Mouse (Mus musculus) embryonic facial prominence, embryonic 14.5 days (tissue): Measurements from ENCODE around the gene Cdc6. TPM values are rescaled to one million over a fixed set of nuclear protein-coding genes. Genes with fewer than 3 reads are reported as not detected.
A peak's percentile ranks its signal among the peaks of the same experiment; 100 is the strongest.
"Not testable (repeated sequence)": the region's sequence is repeated elsewhere in the genome, so short reads cannot be mapped to it uniquely, and the experiment has no call there.

ENCODE experiments used
- ATAC-seq: fragments of 200-750 bp; cut with Nextera tagmentation; 2 replicates; pipeline ENCODE4 v1.8.0; 2017; ENCODE audit warnings: low read depth, moderate number of reproducible peaks, moderate TSS enrichment
- DNase-seq: peaks from one replicate; pipeline ENCODE4 v3.0.0-alpha.2; 2015; ENCODE audit warnings: low spot score
- H3K27ac ChIP-seq: fragments of 300-500 bp; sonication (generic); replicated peaks from 2 replicates; pipeline ENCODE4 v1.5.1; 2014; ENCODE audit warnings: low read depth, mild to moderate bottlenecking, low read length, moderate library complexity
- H3K27me3 ChIP-seq: fragments of 300-500 bp; sonication (generic); replicated peaks from 2 replicates; pipeline ENCODE4 v1.6.1; 2014; ENCODE audit warnings: low read length; ENCODE audit not compliant: control insufficient read depth, insufficient read depth
- H3K36me3 ChIP-seq: fragments of 300-500 bp; sonication (generic); 2 replicates; pipeline ENCODE4 v1.6.1; 2014; ENCODE audit warnings: low read length, mixed read lengths; ENCODE audit not compliant: control insufficient read depth, insufficient read depth
- H3K4me1 ChIP-seq: fragments of 300-500 bp; sonication (generic); 2 replicates; pipeline ENCODE4 v1.6.1; 2014; ENCODE audit warnings: antibody characterized with exemption, low read length; ENCODE audit not compliant: control insufficient read depth, insufficient read depth
- H3K4me2 ChIP-seq: fragments of 300-500 bp; sonication (generic); 2 replicates; pipeline ENCODE4 v1.6.1; 2014; ENCODE audit warnings: low read depth, mild to moderate bottlenecking, low read length, moderate library complexity, mixed read lengths
- H3K4me3 ChIP-seq: fragments of 300-500 bp; sonication (generic); 2 replicates; pipeline ENCODE4 v1.5.1; 2014; ENCODE audit warnings: low read depth, mild to moderate bottlenecking, low read length
- H3K9ac ChIP-seq: fragments of 300-500 bp; sonication (generic); 2 replicates; pipeline ENCODE4 v1.6.1; 2014; ENCODE audit warnings: low read depth, mild to moderate bottlenecking, low read length, moderate library complexity, mixed read lengths
- H3K9me3 ChIP-seq: fragments of 300-500 bp; sonication (generic); 2 replicates; pipeline ENCODE4 v1.6.1; 2016; ENCODE audit warnings: low read length; ENCODE audit not compliant: control insufficient read depth
- WGBS: fragments of 180-500 bp; shearing (Covaris S2); extraction: QIAGEN DNeasy Blood & Tissue Kit; methylation state at CpG from one replicate; pipeline ENCODE4 v1.1.7; 2014; 5-methylcytosine and 5-hydroxymethylcytosine counted together
- polyA plus RNA-seq: library from polyadenylated mRNA; unstranded; fragments of >200 nt; fragmentation: Nextera tagmentation; extraction: Ambion mirVana; gene quantifications from 2 replicates; pipeline ENCODE4 v1.2.1, GENCODE M21; 2014

The Cdc6 gene
- polyA plus RNA-seq, 1 experiment from 2014 or later = 22.7 TPM

DNA sequence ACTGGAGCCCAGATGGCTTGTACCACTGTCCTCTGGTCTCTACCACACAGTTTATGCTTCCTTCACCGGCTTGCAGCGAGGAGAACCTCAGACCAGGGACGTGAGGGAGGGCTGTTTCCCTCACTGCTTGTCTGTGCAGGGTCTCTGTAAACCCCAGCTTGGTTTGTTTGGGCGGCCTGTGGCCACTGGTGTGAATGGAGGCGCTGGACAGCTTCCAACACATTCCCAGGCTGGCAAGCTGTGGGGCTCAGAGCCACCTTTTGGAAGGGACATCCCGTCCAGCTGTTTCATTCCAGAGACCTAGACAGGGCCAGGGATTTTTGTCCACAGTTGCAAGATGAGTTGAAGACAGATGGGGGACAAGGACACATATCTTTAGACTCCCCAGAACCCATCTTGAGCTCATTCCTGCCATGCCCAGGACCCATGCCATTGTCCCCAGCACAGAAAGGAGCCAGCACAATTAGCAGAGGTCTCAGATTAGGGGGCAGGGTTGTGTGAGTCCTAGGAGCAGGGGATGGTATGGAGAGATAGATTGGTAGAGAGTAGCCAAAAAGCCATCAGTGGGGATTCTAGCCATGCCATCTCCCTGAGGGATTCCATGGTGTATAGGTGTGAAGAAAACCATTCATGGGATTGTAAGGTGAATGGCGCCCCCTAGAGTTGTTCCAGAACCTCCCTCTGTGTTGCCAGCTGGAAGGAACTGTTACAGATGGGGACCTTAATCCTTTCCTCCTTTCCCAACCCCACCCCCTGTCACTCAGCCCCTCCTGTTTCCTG is 24.1 kb downstream of the Cdc6 start:
- H3K36me3 ChIP-seq = peaks cover 4% of the 10 kb centered on the region; the same call in 1 of the 2 replicates
- no peaks in the 10 kb centered on the region for H3K27me3 ChIP-seq
- ATAC-seq = no peak
- DNase-seq = peak; percentile 84
- 17% methylated on average over 7 of the region's 7 CpGs for WGBS
- peak overlapping the region; percentile 84 for H3K27ac ChIP-seq
- H3K9ac ChIP-seq = peak overlapping the region; percentile 35; the same call in 1 of the 2 replicates
- H3K4me1 ChIP-seq = peaks cover 91% of the 10 kb centered on the region
- H3K4me2 ChIP-seq = peak overlapping the region; percentile 84
- H3K9me3 ChIP-seq = no peaks in the 10 kb centered on the region
- H3K4me3 ChIP-seq = no peak overlapping the region

GRCm38 (mm10) chr11:98932293-98933091 is 24.9 kb downstream of the Cdc6 start:
- Histone ChIP-seq H3K36me3 (peaks cover 4% of the 10 kb centered on the region; the same call in 1 of the 2 replicates), H3K9me3 (no peaks in the 10 kb centered on the region), H3K4me2 (peak overlapping the region; percentile 84), H3K4me1 (peaks cover 88% of the 10 kb centered on the region), H3K27me3 (no peaks in the 10 kb centered on the region), H3K9ac (peak overlapping the region; percentile 11; the same call in 1 of the 2 replicates), H3K27ac (peak overlapping the region; percentile 84), H3K4me3 (peak overlapping the region; percentile 4; the same call in 1 of the 2 replicates)
- DNase-seq (peak; percentile 93), ATAC-seq (peak; percentile 38)
- WGBS = 9% methylated on average over 19 of the region's 19 CpGs

DNA sequence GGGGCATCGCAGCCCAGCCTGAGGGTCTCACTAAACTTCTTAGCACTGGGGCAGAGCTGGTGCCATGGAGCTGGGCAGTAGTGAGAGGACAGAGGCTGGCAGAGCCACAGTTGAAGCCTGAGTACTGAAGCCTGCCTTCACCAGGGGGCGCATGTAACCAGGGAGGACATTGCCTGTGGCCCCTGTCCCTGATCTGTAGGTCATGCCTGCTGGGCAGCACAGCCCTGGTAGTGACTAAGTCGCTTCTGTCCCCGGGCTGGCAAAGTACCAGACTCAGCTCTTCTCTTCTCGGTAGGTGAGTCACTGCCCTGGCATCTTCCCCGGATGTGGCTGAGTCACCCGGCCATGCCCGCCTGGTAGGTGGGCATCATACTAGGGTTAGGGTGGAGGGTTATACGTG is 25.6 kb downstream of the Cdc6 start:
- H3K27ac ChIP-seq = peak overlapping the region; percentile 84
- peak overlapping the region; percentile 84 for H3K4me2 ChIP-seq
- no peak for DNase-seq
- peaks cover 82% of the 10 kb centered on the region for H3K4me1 ChIP-seq
- H3K36me3 ChIP-seq = peaks cover 4% of the 10 kb centered on the region; the same call in 1 of the 2 replicates
- no peak for ATAC-seq
- H3K9me3 ChIP-seq = no peaks in the 10 kb centered on the region
- H3K9ac ChIP-seq = peak overlapping the region; percentile 11; the same call in 1 of the 2 replicates
- H3K4me3 ChIP-seq = peak overlapping the region; percentile 4
- 43% methylated on average over 8 of the region's 9 CpGs for WGBS
- no peaks in the 10 kb centered on the region for H3K27me3 ChIP-seq

GRCm38 (mm10) chr11:98933847-98934246 is 26.2 kb downstream of the Cdc6 start:
- H3K36me3 ChIP-seq, H3K27me3 ChIP-seq, H3K4me3 ChIP-seq, DNase-seq, H3K9ac ChIP-seq, ATAC-seq, H3K9me3 ChIP-seq: not testable (repeated sequence)
- peak overlapping the region; percentile 84; the same call in 1 of the 2 replicates for H3K4me2 ChIP-seq
- WGBS = 64% methylated on average over 2 of the region's 2 CpGs
- peak overlapping the region; percentile 84 for H3K27ac ChIP-seq
- peaks cover 78% of the 10 kb centered on the region for H3K4me1 ChIP-seq

DNA sequence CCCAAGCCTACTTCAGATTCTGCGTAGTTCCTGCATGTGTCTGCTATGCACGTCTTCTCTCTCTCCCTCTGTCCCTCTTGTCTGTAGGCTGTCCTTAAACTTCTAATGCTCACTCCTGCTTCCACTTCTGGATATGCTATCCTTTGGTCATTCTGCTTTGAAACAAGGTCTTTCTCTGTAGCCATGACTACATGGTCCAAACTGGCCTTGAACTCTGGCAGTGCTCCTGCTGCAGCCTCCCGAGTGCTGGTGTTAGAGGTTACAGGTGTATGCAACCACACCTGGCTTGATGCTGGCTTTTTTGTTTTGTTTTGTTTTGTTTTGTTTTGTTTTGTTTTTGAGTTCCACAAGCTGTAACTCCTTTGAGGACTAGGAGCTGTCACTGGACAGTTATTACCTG is 26.8 kb downstream of the Cdc6 start:
- peaks cover 78% of the 10 kb centered on the region for H3K4me1 ChIP-seq
- no peak overlapping the region for H3K4me3 ChIP-seq
- H3K36me3 ChIP-seq = peaks cover 4% of the 10 kb centered on the region; the same call in 1 of the 2 replicates
- no peak overlapping the region for H3K27ac ChIP-seq
- no peak overlapping the region for H3K4me2 ChIP-seq
- DNase-seq (no peak), ATAC-seq (no peak)
- H3K9me3 ChIP-seq = no peaks in the 10 kb centered on the region
- no peak overlapping the region for H3K9ac ChIP-seq
- no peaks in the 10 kb centered on the region for H3K27me3 ChIP-seq
- 83% methylated on average over 3 of the region's 3 CpGs for WGBS

GRCm38 (mm10) chr11:98935123-98935522 is 27.5 kb downstream of the Cdc6 start:
- Histone ChIP-seq H3K27ac (peak overlapping the region; percentile 98), H3K36me3 (peaks cover 4% of the 10 kb centered on the region; the same call in 1 of the 2 replicates), H3K27me3 (no peaks in the 10 kb centered on the region), H3K4me2 (0 out of 2 replicates have a peak overlapping the region, but pooled peaks have one; percentile 84), H3K4me3 (no peak overlapping the region), H3K9ac (no peak overlapping the region), H3K9me3 (no peaks in the 10 kb centered on the region), H3K4me1 (peaks cover 78% of the 10 kb centered on the region)
- no peak for ATAC-seq
- no peak for DNase-seq
- WGBS = 87% methylated on average over 3 of the region's 3 CpGs

- DNase-seq (peak; percentile 94), ATAC-seq (peak; percentile 24; the same call in 1 of the 2 replicates)
- WGBS = 4% methylated on average over 26 of the region's 29 CpGs
- H3K4me3 ChIP-seq = peak overlapping the region; percentile 87
- peak overlapping the region; percentile 98 for H3K27ac ChIP-seq
- H3K4me2 ChIP-seq = peak overlapping the region; percentile 84
- H3K4me1 ChIP-seq = peaks cover 78% of the 10 kb centered on the region
- no peaks in the 10 kb centered on the region for H3K27me3 ChIP-seq
- H3K9ac ChIP-seq = peak overlapping the region; percentile 91
- no peaks in the 10 kb centered on the region for H3K9me3 ChIP-seq
- H3K36me3 ChIP-seq = peaks cover 4% of the 10 kb centered on the region; the same call in 1 of the 2 replicates
These were observed 28.6 kb downstream of the Cdc6 start for GRCm38 (mm10) chr11:98936170-98936569.

- Histone ChIP-seq H3K9me3 (no peaks in the 10 kb centered on the region), H3K4me3 (peak overlapping the region; percentile 87), H3K36me3 (peaks cover 4% of the 10 kb centered on the region; the same call in 1 of the 2 replicates), H3K27me3 (no peaks in the 10 kb centered on the region), H3K4me2 (peak overlapping the region; percentile 84), H3K4me1 (peaks cover 78% of the 10 kb centered on the region), H3K9ac (peak overlapping the region; percentile 91), H3K27ac (peak overlapping the region; percentile 98)
- DNase-seq (peak; percentile 6), ATAC-seq (0 out of 2 replicates have a peak, but pooled peaks have one; percentile 3)
- 2% methylated on average over 23 of the region's 23 CpGs for WGBS
These were observed 29.2 kb downstream of the Cdc6 start for GRCm38 (mm10) chr11:98936606-98937409.
